Mouse (Mus musculus): Measurements from ENCODE around the gene Hoxb8.
A peak's percentile ranks its signal among the peaks of the same experiment; 100 is the strongest.

The Hoxb8 gene

DNA sequence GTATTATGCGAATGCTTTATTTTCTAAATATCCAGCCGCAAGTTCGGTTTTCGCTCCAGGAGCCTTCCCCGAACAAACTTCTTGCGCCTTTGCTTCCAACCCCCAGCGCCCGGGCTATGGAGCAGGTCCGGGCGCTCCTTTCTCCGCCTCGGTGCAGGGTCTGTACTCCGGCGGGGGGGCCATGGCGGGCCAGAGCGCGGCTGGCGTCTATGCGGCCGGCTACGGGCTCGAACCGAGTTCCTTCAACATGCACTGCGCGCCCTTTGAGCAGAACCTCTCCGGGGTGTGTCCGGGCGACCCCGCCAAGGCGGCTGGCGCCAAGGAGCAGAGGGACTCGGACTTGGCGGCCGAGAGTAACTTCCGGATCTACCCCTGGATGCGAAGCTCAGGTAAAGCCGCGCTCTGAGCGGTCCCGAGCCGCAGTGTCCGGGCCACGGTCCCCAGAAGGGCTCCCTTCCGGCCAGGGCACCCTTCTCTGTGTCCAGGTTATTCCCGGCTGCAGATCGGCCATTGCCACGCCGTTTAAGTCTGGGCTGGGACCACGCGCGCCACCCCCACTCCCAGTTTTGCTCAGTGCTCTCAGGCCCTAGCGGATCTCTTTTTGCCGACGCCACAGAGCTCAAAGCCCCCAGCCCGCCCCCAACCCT, 5.2 kb downstream of the Hoxb8 start:
- no peak for DNase-seq

DNA sequence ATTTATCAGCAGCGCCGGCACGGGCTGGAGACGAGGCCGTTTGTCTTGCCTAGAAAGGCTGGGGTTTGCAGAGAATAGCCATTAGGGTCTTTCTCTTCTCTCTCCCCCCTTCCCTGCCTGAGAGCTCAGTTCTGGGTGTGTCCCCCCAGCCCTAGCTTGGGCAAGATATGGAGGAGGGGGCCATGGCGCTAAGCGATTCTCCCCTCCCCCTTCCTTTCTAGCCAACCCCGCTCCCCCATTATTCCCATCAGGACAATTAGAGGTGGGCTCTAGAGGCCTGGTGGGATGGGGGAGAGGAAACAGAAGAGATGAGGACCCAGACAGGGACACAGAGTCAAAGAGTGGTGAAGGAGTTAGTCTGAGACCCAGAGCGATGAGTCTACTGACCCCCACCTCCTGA, 5.7 kb downstream of the Hoxb8 start:
- no peak for DNase-seq

DNA sequence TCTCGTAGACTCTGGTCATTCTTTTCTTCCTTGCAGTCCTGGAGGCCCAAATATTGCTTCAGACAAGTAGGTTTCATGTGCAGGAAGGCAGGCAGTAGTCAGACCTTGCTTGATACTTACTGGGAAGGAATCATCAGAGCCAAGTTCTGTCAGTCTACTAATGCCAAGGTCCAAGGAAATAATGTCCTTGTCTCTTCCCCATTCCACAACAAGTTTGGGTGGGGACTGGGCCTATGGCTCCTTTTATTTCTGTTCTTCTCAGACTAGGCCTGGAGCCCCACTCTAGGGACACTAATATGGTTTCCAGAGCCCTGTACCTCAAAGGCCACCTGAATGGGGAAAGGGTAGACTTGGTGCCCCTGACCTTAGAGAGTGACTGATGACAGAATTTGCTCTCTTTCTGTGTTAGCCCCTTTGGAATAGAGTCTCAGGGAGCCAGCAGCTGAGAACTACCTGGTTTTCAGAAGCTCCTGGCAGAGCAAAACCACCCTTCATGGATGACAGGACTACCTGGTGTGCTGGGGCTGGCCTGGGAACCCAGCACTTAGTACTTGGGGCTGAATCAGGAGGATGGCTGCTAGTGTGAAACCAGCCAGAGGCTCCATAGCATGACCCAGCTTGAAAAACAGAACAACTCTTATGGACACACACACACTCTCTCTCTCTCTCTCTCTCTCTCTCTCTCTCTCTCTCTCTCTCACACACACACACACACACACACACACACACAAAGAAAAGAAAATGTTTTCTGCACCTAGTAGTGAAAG, 6.9 kb downstream of the Hoxb8 start:
- DNase-seq = no peak

DNA sequence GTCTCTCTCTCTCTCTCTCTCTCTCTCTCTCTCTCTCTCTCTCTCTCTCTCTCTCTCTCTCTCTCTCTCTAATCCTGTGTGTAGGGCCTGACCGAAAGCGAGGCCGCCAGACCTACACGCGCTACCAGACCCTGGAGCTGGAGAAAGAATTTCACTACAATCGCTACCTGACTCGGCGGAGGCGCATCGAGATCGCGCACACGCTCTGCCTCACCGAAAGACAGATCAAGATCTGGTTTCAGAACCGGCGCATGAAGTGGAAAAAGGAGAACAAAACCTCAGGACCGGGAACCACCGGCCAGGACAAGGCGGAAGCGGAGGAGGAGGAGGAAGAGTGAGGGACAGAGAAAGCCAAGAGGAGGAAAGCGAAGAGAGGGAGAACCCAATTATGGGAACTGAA, 7.6 kb downstream of the Hoxb8 start:
- no peak for DNase-seq

GRCm38 (mm10) chr11:96289837-96290236, 8.1 kb downstream of the Hoxb8 start:
- DNase-seq = no peak

DNA sequence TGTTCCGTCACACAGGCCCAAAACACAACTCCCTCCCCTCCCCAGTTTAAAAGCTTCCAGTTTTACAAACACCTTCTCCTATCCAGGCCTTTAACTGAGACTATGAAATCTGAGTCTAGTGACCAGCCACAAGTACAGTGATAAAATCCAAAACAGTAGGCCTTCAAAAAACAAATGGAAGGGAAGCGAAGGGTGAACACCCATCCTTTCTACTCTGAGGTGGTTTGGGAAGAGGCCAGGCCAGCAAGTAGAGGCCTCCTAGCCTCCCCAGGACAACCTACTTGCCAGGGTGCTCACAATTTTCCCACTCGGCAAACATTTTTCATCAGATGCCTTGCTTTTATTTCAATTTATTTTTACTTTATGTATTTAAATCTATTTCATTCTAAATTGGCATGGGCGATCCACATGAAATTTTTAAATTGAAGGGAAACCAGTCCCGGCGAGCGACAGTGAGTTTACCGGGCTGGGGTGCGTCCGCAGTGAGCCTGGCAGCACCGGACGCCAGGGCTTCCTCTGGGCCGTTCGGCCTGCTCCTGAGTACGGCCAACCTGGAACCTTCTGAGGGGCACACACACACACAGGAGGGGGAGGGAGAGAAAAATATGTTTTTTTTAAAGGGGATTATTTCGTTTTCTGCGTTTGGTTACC, 9.1 kb downstream of the Hoxb8 start:
- DNase-seq = no peak

GRCm38 (mm10) chr11:96291681-96292564, 10.2 kb downstream of the Hoxb8 start, which contains the start of gene Hoxb6:
Gene Hoxb6, plus strand, starts transcription at chr11:96292476.
- no peak for DNase-seq

GRCm38 (mm10) chr11:96292565-96293301, 11.0 kb downstream of the Hoxb8 start:
- DNase-seq = no peak

DNA sequence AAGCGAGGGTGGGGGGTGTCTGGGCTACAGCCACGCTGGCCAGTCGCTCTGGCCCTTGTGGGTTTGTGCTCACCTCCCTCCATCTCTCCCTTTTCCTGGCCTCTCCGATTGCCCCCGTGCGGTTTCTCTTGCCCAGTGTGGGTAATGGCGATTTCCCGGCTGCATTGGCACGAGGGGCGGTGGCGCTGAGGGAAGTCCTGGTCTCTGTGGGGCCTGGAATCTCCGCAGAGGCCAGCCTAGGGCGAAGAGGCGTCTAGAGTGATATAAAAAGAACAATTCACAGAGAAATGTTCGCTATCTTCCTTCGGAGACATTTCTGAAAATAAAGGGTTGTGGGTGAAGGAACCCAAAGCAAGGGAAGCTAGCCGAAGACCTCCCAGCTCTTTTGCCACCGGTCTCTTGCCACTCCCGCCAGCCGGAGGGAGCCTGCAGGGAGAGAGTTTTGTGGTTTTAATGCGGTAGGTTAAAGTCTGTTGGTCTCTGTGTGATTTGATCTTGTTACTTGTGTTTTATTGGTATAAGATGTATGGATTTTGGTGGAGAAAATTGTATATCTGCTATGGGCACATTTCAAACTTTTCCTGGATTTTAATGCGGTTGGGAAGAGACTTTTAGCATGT, 11.7 kb downstream of the Hoxb8 start:
- no peak for DNase-seq

GRCm38 (mm10) chr11:96294245-96295091, 12.8 kb downstream of the Hoxb8 start:
- peak; percentile 88 for DNase-seq

- no peak for DNase-seq
These were observed 13.6 kb downstream of the Hoxb8 start for GRCm38 (mm10) chr11:96295092-96295835.

- no peak for DNase-seq
These were observed 15.3 kb downstream of the Hoxb8 start for GRCm38 (mm10) chr11:96296997-96297396.

DNA sequence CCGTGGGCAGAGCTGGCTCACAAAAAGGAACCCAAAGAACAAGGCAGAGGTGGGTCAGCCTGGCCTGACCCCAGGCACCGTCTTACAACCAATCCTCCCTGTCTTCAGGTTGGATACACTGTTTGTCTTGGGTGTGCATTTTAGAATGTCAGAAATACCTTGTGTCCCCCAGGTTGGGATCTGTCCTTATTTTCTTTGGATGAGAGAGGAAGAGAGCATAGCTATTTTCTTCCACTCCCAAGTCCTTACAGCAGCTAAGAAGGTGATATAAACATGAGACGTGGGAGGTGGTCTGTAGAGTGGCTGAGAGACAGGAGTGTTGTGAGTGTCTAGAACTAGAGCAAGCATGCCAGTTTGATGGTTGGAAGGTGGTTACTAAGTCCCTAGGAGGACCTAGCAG, 15.7 kb downstream of the Hoxb8 start:
- DNase-seq = no peak

- no peak for DNase-seq
These were observed 16.4 kb downstream of the Hoxb8 start for GRCm38 (mm10) chr11:96297968-96298635.

DNA sequence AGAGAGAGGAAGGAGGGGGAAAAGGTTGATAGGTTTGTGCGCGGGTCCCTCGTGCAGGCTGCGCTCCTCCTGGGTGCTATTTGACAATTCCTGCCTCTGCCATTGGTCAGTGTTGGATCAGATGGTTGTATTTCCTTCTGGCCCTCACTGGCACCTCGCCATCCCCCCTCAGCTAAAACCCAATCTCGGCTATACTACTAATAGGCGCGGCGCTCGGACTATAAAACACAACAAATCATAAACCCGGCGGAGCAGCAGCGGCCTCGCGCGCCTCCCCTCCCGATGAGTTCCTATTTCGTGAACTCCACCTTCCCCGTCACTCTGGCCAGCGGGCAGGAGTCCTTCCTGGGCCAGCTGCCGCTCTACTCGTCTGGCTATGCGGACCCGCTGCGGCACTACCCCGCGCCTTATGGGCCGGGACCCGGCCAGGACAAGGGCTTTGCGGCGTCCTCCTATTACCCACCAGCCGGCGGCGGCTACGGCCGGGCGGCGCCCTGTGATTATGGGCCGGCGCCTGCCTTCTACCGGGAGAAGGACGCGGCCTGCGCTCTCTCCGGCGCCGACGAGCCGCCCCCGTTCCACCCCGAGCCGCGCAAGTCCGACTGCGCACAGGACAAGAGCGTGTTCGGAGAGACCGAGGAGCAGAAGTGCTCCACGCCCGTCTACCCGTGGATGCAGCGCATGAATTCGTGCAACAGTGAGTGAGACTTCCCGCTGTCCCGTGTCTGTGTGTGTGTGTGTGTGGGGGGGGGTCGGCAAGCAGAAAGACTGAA, 17.4 kb downstream of the Hoxb8 start:
- DNase-seq = peak; percentile 55

DNA sequence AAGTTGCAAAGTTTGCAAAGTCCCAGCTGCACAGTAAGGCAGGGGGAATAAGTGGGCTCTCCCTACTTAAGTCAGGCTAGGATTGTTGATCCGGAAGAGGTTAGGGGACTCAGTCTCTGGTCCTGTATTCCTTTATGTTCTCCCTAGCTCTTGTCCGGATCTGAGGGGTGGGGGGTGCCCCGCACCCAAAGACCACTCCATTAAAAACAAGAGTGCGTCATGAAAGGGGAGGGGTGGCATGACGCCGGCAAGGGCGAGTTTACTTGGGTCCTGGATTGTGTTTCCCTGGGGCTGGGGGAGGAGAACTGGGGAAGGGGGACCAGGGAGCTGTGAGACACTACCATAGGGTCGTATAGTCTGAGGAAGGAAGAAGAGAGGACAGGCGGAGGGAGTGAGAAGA, 18.1 kb downstream of the Hoxb8 start:
- DNase-seq = no peak

GRCm38 (mm10) chr11:96300354-96301063, 18.8 kb downstream of the Hoxb8 start:
- DNase-seq = no peak

DNA sequence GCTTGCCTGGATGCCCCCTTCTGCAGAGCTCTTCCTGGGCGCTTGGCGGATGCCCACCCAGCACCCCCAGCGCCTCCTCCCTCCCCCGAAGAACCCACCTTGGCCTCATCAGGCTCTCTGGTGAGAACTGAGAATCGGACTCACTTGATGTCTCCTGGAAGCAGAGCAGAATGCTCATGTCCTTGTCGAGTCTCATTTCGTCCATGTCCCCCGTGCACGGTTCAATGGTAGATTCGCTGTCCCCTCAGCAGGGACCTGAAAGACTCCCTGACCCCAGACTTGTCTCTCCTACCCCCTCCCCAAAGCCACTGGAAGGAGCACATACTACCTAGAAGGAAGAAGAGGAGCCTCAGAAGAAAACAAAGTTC, 19.3 kb downstream of the Hoxb8 start:
- no peak for DNase-seq

Measured in lung, postnatal 36 days (tissue).